In the genomic region with DNA sequence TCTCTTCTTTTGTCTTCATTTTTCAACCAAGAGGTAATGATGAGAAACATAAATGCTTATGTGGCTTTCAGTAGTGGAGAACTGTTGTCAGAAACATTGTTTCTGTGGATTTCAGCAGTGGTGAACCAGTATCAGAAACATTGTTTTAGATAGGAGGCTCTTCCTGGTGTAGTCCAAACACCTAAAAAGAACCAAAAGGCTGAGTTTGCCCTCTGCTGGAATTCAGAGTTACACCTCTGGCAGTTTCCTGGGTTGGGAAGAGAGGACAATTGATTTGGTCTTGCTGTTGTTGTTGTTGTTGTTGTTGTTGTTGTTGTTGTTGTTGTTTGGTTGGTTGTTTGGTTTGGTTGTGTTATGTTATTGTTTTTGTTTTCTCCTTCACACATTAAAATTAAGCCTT, we compare ENCODE assay signal across 17 mouse cellular contexts. TPM values are rescaled to one million over a fixed set of nuclear protein-coding genes. Genes with fewer than 3 reads are reported as not detected.
DNase-seq lines count a peak whose midpoint lies in the region; ATAC-seq and TF ChIP-seq lines count a peak whose summit lies in the region.
"Had no signal": no experiment of that assay in that cellular context is flagged by ENCODE, and none has a peak within 500 bp of the region (broad histone marks: within the 10 kb centered on the region; RNA-seq: fewer than 3 reads in every experiment).

No protein-coding gene starts in this region.

- TF ChIP-seq POLR2A in ES-Bruce4 (IDR thresholded peaks at IDR 0.05; ENCODE audit: insufficient read depth, low read length): no peak
- no peak for TF ChIP-seq POLR2A in cerebellum, adult 2 months (IDR thresholded peaks at IDR 0.05; ENCODE audit: borderline replicate concordance, insufficient read depth, low read length)

- H3K9ac ChIP-seq in kidney, postnatal 0 days (ENCODE audit: low read depth, low read length): no peak overlapping the region
- H3K9ac ChIP-seq in ES-Bruce4 (ENCODE audit: low read depth, poor library complexity, severe bottlenecking): no peak overlapping the region
- H3K9ac ChIP-seq: embryonic facial prominence, embryonic 13.5 days had no signal

- H3K36me3 ChIP-seq in kidney, postnatal 0 days (ENCODE audit: insufficient read depth, low read length): no peaks in the 10 kb centered on the region
- no peaks in the 10 kb centered on the region for H3K36me3 ChIP-seq in ES-Bruce4 (ENCODE audit: control insufficient read depth, insufficient read depth, low read length, poor library complexity, severe bottlenecking)
- H3K36me3 ChIP-seq: embryonic facial prominence, embryonic 13.5 days had no signal

- TF ChIP-seq EP300 in ES-Bruce4 (IDR thresholded peaks at IDR 0.05; ENCODE audit: insufficient read depth, low read depth, low read length): no peak

- H3K9me3 ChIP-seq in kidney, postnatal 0 days (replicated peaks; ENCODE audit: low read length): no peaks in the 10 kb centered on the region
- H3K9me3 ChIP-seq in ES-Bruce4 (replicated peaks; ENCODE audit: control insufficient read depth, insufficient read depth, low read length, poor library complexity, severe bottlenecking): no peaks in the 10 kb centered on the region
- H3K9me3 ChIP-seq: embryonic facial prominence, embryonic 13.5 days had no signal

- peak; percentile 19 for DNase-seq in kidney, postnatal 0 days (ENCODE audit: low spot score)
- no peak for DNase-seq in kidney, postnatal 4 days
- DNase-seq in ES-CJ7 (ENCODE audit: low read depth, low spot score): peak; percentile 12
- peak in 1 of 2 experiments; percentile 42 for DNase-seq in cerebellum, adult 2 months
- no peak for DNase-seq in gastrocnemius, adult 2 months
- DNase-seq: adrenal gland, postnatal 10 days; heart, postnatal 4 days; thymus, postnatal 14 days had no signal

- no peak overlapping the region for H3K27ac ChIP-seq in kidney, postnatal 0 days
- H3K27ac ChIP-seq in ES-Bruce4 (ENCODE audit: insufficient read depth, low read length): no peak overlapping the region
- no peak overlapping the region for H3K27ac ChIP-seq in cerebellum, adult 2 months (ENCODE audit: insufficient read depth, low read length)
- H3K27ac ChIP-seq in gastrocnemius, adult 2 months: no peak overlapping the region
- H3K27ac ChIP-seq: embryonic facial prominence, embryonic 13.5 days had no signal

- no peak for ATAC-seq in kidney, postnatal 0 days (replicated peaks; ENCODE audit: low FRiP score, low read depth)
- no peak for ATAC-seq in CD4-positive, CD25-positive, alpha-beta regulatory T cell, adult 4 months
- ATAC-seq: inflammation-experienced regulatory T-cells, adult 6 months had no signal

- H3K4me1 ChIP-seq in kidney, postnatal 0 days (replicated peaks; ENCODE audit: insufficient read depth, low read length): no peaks in the 10 kb centered on the region
- H3K4me1 ChIP-seq in ES-Bruce4 (ENCODE audit: control insufficient read depth, insufficient read depth, low read length): no peaks in the 10 kb centered on the region
- H3K4me1 ChIP-seq in cerebellum, adult 2 months (ENCODE audit: control insufficient read depth, insufficient read depth, low read length): peaks cover 4% of the 10 kb centered on the region
- H3K4me1 ChIP-seq: embryonic facial prominence, embryonic 13.5 days had no signal

- H3K4me2 ChIP-seq in kidney, postnatal 0 days (ENCODE audit: low read length): no peak overlapping the region
- H3K4me2 ChIP-seq: embryonic facial prominence, embryonic 13.5 days; heart, embryonic 11.5 days had no signal

- H3K27me3 ChIP-seq in kidney, postnatal 0 days (ENCODE audit: insufficient read depth, low read length): no peaks in the 10 kb centered on the region
- no peaks in the 10 kb centered on the region for H3K27me3 ChIP-seq in ES-Bruce4 (ENCODE audit: control insufficient read depth, insufficient read depth, low read length, poor library complexity, severe bottlenecking)
- no peaks in the 10 kb centered on the region for H3K27me3 ChIP-seq in cerebellum, adult 2 months (ENCODE audit: control insufficient read depth, insufficient read depth, low read length)
- H3K27me3 ChIP-seq: CH12.LX; embryonic facial prominence, embryonic 13.5 days had no signal

- peak; percentile 59 for TF ChIP-seq CTCF in kidney, postnatal 0 days (IDR thresholded peaks at IDR 0.05; ENCODE audit: low read depth)
- TF ChIP-seq CTCF in ES-Bruce4 (IDR thresholded peaks at IDR 0.05; ENCODE audit: low read depth, low read length): peak; percentile 2
- peak; percentile 49; the same call in 1 of the 2 replicates for TF ChIP-seq CTCF in cerebellum, adult 2 months (IDR thresholded peaks at IDR 0.05; ENCODE audit: borderline replicate concordance, insufficient read depth, low read depth, low read length)
- no peak for TF ChIP-seq CTCF in gastrocnemius, adult 2 months (IDR thresholded peaks at IDR 0.05)

- intact Hi-C loops in gastrocnemius, adult 2 months (cut with DNase I): no loop called here

- no peak overlapping the region for H3K4me3 ChIP-seq in kidney, postnatal 0 days (replicated peaks; ENCODE audit: low read depth, low read length)
- H3K4me3 ChIP-seq in ES-Bruce4 (ENCODE audit: low read depth, low read length): no peak overlapping the region
- no peak overlapping the region for H3K4me3 ChIP-seq in cerebellum, adult 2 months (replicated peaks; ENCODE audit: insufficient read depth, low read depth, low read length)
- H3K4me3 ChIP-seq in gastrocnemius, adult 2 months: no peak overlapping the region
- H3K4me3 ChIP-seq: embryonic facial prominence, embryonic 13.5 days; myocyte had no signal

RNA-seq across cellular contexts. Expression of a gene that starts 58.4 kb away (rescaled TPM):
- polyA plus RNA-seq in kidney, postnatal 0 days (2015; fragmentation: Nextera tagmentation; extraction: Ambion mirVana): 1.3 and 1.7 TPM in 2 replicates
- polyA plus RNA-seq in ES-Bruce4 (2011; ENCODE audit: insufficient read depth, insufficient read length, low read depth, missing spikeins): 4.1 and 4.3 TPM in 2 replicates
- polyA plus RNA-seq in cerebellum, adult 2 months (2012; rRNA removed): 183 and 191 TPM in 2 replicates
- under 1 TPM; 0.25 to 0.64 TPM for total RNA-seq in gastrocnemius, adult 2 months (2021)
- polyA plus RNA-seq in CD4-positive, CD25-positive, alpha-beta regulatory T cell, adult 4 months (2017; shearing (Covaris generic)): under 1 TPM in 1 of 2 experiments, not detected in 1; 0.46 TPM
- total RNA-seq: CH12.LX; liver, adult 2 months; megakaryocyte-erythroid progenitor cell, adult 5-6 weeks had no signal
- polyA plus RNA-seq: inflammation-experienced regulatory T-cells, adult 6 months; liver, adult 2 months had no signal

Comparison
In these comparisons a context has a peak if more than half of its experiments do, and no peak if none do; other contexts are left out.
1. DNase-seq: peak in kidney, postnatal 0 days (single experiment) and ES-CJ7 (single experiment); none in kidney, postnatal 4 days (0 of 2) and gastrocnemius, adult 2 months (single experiment).
2. RNA of a gene that starts 58.4 kb away (polyA plus RNA-seq): 183 to 191 TPM in cerebellum, adult 2 months; 4.1 to 4.3 TPM in ES-Bruce4, 1.3 to 1.7 TPM in kidney, postnatal 0 days and 0.46 TPM in CD4-positive, CD25-positive, alpha-beta regulatory T cell, adult 4 months; every median in the first group is over 10 times any median in the second.